ENCODE assay signal across 9 mouse cellular contexts in the genomic region with DNA sequence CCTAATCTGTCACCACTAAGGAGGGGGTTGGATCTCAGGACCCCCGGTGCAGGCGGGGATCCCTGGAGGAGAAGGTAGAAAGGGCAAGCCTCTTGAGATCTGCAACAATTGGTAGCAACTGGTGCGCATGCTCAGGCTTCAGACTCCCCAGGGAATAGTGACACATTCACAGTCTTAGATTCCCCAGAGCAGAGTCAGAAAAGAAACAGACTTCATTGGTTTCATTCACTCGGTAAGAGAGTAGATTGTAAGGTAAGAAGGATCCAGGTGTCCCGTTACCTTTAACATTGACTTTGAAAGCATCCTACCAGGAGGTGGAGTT. TPM values are rescaled to one million over a fixed set of nuclear protein-coding genes. Genes with fewer than 3 reads are reported as not detected.
DNase-seq lines count a peak whose midpoint lies in the region; ATAC-seq and TF ChIP-seq lines count a peak whose summit lies in the region.
"Had no signal": no experiment of that assay in that cellular context is flagged by ENCODE, and none has a peak within 500 bp of the region (broad histone marks: within the 10 kb centered on the region; RNA-seq: fewer than 3 reads in every experiment).

No protein-coding gene starts in this region.

- H3K4me1 ChIP-seq in heart, embryonic 10.5 days: peaks cover 10% of the 10 kb centered on the region
- peaks cover 4% of the 10 kb centered on the region; the same call in 1 of the 2 replicates for H3K4me1 ChIP-seq in forebrain, embryonic 11.5 days (replicated peaks; ENCODE audit: control insufficient read depth, insufficient read depth, low read length)
- H3K4me1 ChIP-seq in kidney, postnatal 0 days (replicated peaks; ENCODE audit: insufficient read depth, low read length): peaks cover 11% of the 10 kb centered on the region; the same call in 1 of the 2 replicates
- peaks cover 9% of the 10 kb centered on the region; the same call in 1 of the 2 replicates for H3K4me1 ChIP-seq in stomach, embryonic 16.5 days (ENCODE audit: control insufficient read depth, insufficient read depth, low read length)

- H3K4me2 ChIP-seq in forebrain, embryonic 11.5 days (ENCODE audit: low read depth, low read length, severe bottlenecking): peak overlapping the region; percentile 92
- peak overlapping the region; percentile 94 for H3K4me2 ChIP-seq in kidney, postnatal 0 days (ENCODE audit: low read length)
- H3K4me2 ChIP-seq in stomach, embryonic 16.5 days (ENCODE audit: low read depth, low read length): peak overlapping the region; percentile 93

- H3K4me3 ChIP-seq in heart, embryonic 10.5 days: peak overlapping the region; percentile 72
- peak overlapping the region; percentile 53 for H3K4me3 ChIP-seq in forebrain, embryonic 11.5 days (ENCODE audit: low read depth, low read length)
- H3K4me3 ChIP-seq in kidney, postnatal 0 days (replicated peaks; ENCODE audit: low read depth, low read length): peak overlapping the region; percentile 46
- peak overlapping the region; percentile 48 for H3K4me3 ChIP-seq in stomach, embryonic 16.5 days (replicated peaks; ENCODE audit: low read length)

- H3K27ac ChIP-seq in heart, embryonic 10.5 days: peak overlapping the region; percentile 72
- peak overlapping the region; percentile 15; the same call in 1 of the 2 replicates for H3K27ac ChIP-seq in forebrain, embryonic 11.5 days (ENCODE audit: low read depth, low read length)
- H3K27ac ChIP-seq in kidney, postnatal 0 days: no peak overlapping the region
- H3K27ac ChIP-seq in stomach, embryonic 16.5 days (ENCODE audit: low read length): peak overlapping the region; percentile 62; the same call in 1 of the 2 replicates

- peak; percentile 77 for ATAC-seq in forebrain, embryonic 11.5 days (replicated peaks; ENCODE audit: low FRiP score)
- no peak for ATAC-seq in kidney, postnatal 0 days (replicated peaks; ENCODE audit: low FRiP score, low read depth)
- ATAC-seq in stomach, embryonic 16.5 days (ENCODE audit: insufficient read depth, low FRiP score): peak; percentile 38; the same call in 1 of the 2 replicates

- no peaks in the 10 kb centered on the region for H3K36me3 ChIP-seq in heart, embryonic 10.5 days
- H3K36me3 ChIP-seq in forebrain, embryonic 11.5 days (ENCODE audit: control insufficient read depth, insufficient read depth, low read length): no peaks in the 10 kb centered on the region
- H3K36me3 ChIP-seq in kidney, postnatal 0 days (ENCODE audit: insufficient read depth, low read length): no peaks in the 10 kb centered on the region
- H3K36me3 ChIP-seq in stomach, embryonic 16.5 days (ENCODE audit: control insufficient read depth, insufficient read depth, low read length): no peaks in the 10 kb centered on the region

- H3K27me3 ChIP-seq in heart, embryonic 10.5 days (ENCODE audit: insufficient read depth, poor library complexity, severe bottlenecking): peaks cover 16% of the 10 kb centered on the region
- peaks cover 6% of the 10 kb centered on the region; the same call in 1 of the 2 replicates for H3K27me3 ChIP-seq in forebrain, embryonic 11.5 days (ENCODE audit: control insufficient read depth, insufficient read depth, low read length)
- peaks cover 13% of the 10 kb centered on the region for H3K27me3 ChIP-seq in kidney, postnatal 0 days (ENCODE audit: insufficient read depth, low read length)
- H3K27me3 ChIP-seq in stomach, embryonic 16.5 days (ENCODE audit: control insufficient read depth, insufficient read depth, low read length): peaks cover 5% of the 10 kb centered on the region; the same call in 1 of the 2 replicates

- 2% methylated on average over 5 of the region's 5 CpGs for WGBS in heart, embryonic 10.5 days
- WGBS in forebrain, embryonic 11.5 days: 3% methylated on average over 5 of the region's 5 CpGs
- 2% methylated on average over 5 of the region's 5 CpGs for WGBS in kidney, postnatal 0 days
- WGBS in stomach, embryonic 16.5 days: 2% methylated on average over 5 of the region's 5 CpGs

- H3K9ac ChIP-seq in forebrain, embryonic 11.5 days (ENCODE audit: low read length): peak overlapping the region; percentile 70
- 0 out of 2 replicates have a peak overlapping the region, but pooled peaks have one; percentile 40 for H3K9ac ChIP-seq in kidney, postnatal 0 days (ENCODE audit: low read depth, low read length)
- peak overlapping the region; percentile 55 for H3K9ac ChIP-seq in stomach, embryonic 16.5 days (ENCODE audit: low read length)

- H3K9me3 ChIP-seq in heart, embryonic 10.5 days: no peaks in the 10 kb centered on the region
- H3K9me3 ChIP-seq in forebrain, embryonic 11.5 days (ENCODE audit: control insufficient read depth, low read length): no peaks in the 10 kb centered on the region
- no peaks in the 10 kb centered on the region for H3K9me3 ChIP-seq in kidney, postnatal 0 days (replicated peaks; ENCODE audit: low read length)
- H3K9me3 ChIP-seq in stomach, embryonic 16.5 days (replicated peaks; ENCODE audit: control insufficient read depth, low read length): no peaks in the 10 kb centered on the region

- DNase-seq in heart, embryonic 10.5 days (ENCODE audit: low spot score): peak; percentile 73
- no peak for DNase-seq in heart, adult 8-10 months (ENCODE audit: low spot score)
- peak; percentile 17 to 18 for DNase-seq in adrenal gland, adult 18-20 months (ENCODE audit: low spot score in 2 of 2)
- DNase-seq in forebrain, embryonic 11.5 days (ENCODE audit: low spot score): peak; percentile 73
- DNase-seq in kidney, postnatal 0 days (ENCODE audit: low spot score): peak; percentile 34
- DNase-seq in lung, postnatal 4 days: peak; percentile 4 to 19
- DNase-seq in thymus, postnatal 14 days: no peak

- TF ChIP-seq CTCF in kidney, postnatal 0 days (IDR thresholded peaks at IDR 0.05; ENCODE audit: low read depth): no peak

RNA-seq across cellular contexts. Expression of a gene that starts 0.3 kb away (rescaled TPM):
- polyA plus RNA-seq in heart, embryonic 10.5 days (2016; fragmentation: Nextera tagmentation; extraction: Ambion mirVana): 0.38 and 0.91 TPM in 2 replicates
- under 1 TPM in 1 of 4 experiments, not detected in 3; 0.09 TPM for total RNA-seq in heart, adult 8-10 months (2022)
- under 1 TPM in 1 of 2 experiments, not detected in 1; 0.10 TPM for total RNA-seq in adrenal gland, adult 18-20 months (2021)
- 0.76 and 1.3 TPM in 2 replicates for polyA plus RNA-seq in forebrain, embryonic 11.5 days (2014; fragmentation: Nextera tagmentation; extraction: Ambion mirVana)
- polyA plus RNA-seq in kidney, postnatal 0 days (2015; fragmentation: Nextera tagmentation; extraction: Ambion mirVana): 0.18 and 0.22 TPM in 2 replicates
- 2.9 and 3.7 TPM in 2 replicates for polyA plus RNA-seq in stomach, embryonic 16.5 days (2015; fragmentation: Nextera tagmentation; extraction: Ambion mirVana)
- total RNA-seq: MEL had no signal

Comparison
In these comparisons a context has a peak if more than half of its experiments do, and no peak if none do; other contexts are left out.
1. DNase-seq: peak in heart, embryonic 10.5 days (single experiment), adrenal gland, adult 18-20 months (2 of 2), forebrain, embryonic 11.5 days (single experiment), kidney, postnatal 0 days (single experiment) and lung, postnatal 4 days (2 of 2); none in heart, adult 8-10 months (single experiment) and thymus, postnatal 14 days (single experiment).
2. Peak in every context shown above with its lines, with median percentiles within 50 percentile points of each other: H3K4me3 ChIP-seq, H3K4me2 ChIP-seq and H3K9ac ChIP-seq.